15 mouse cellular contexts compared by ENCODE assay signal in genomic region chr5:72225576-72226298, GRCm38 (mm10). TPM values are rescaled to one million over a fixed set of nuclear protein-coding genes. Genes with fewer than 3 reads are reported as not detected.
DNase-seq lines count a peak whose midpoint lies in the region; ATAC-seq and TF ChIP-seq lines count a peak whose summit lies in the region.
"Had no signal": no experiment of that assay in that cellular context is flagged by ENCODE, and none has a peak within 500 bp of the region (broad histone marks: within the 10 kb centered on the region; RNA-seq: fewer than 3 reads in every experiment).

No protein-coding gene starts in this region.

- DNase-seq in heart, adult 11 months, result peak; percentile 82
- no peak for DNase-seq in heart, postnatal 10 days
- DNase-seq in spleen, adult 2 months (ENCODE audit: low read depth in 1 of 2, low spot score in 2 of 2), result no peak
- no peak for DNase-seq in spleen, postnatal 4 days (ENCODE audit: low spot score in 2 of 2)
- peak; percentile 16 for DNase-seq in liver
- DNase-seq in forebrain, embryonic 10.5 days (ENCODE audit: extremely low spot score, low spot score), result no peak
- DNase-seq: adrenal gland, postnatal 36 days; cerebellum, adult 11 months; embryo, embryonic 11 days; kidney, postnatal 25 days; layer of hippocampus, postnatal 36 days had no signal

- WGBS in spleen, adult 2 months, result 80% methylated on average over 13 of the region's 13 CpGs
- WGBS in forebrain, embryonic 10.5 days, result 81% methylated on average over 13 of the region's 13 CpGs
- 82% methylated on average over 13 of the region's 13 CpGs for WGBS in kidney, embryonic 14.5 days

- intact Hi-C loops in heart, postnatal 10 days (cut with DNase I), result no loop called here

- TF ChIP-seq CTCF in spleen, adult 2 months (IDR thresholded peaks at IDR 0.05; ENCODE audit: extremely low read depth, insufficient read depth, insufficient read length, insufficient replicate concordance), result no peak

- peak overlapping the region; percentile 45; the same call in 1 of the 2 replicates for H3K27ac ChIP-seq in spleen, adult 2 months (ENCODE audit: insufficient read depth, low read length)
- no peak overlapping the region for H3K27ac ChIP-seq in forebrain, embryonic 10.5 days
- no peak overlapping the region for H3K27ac ChIP-seq in kidney, embryonic 14.5 days (ENCODE audit: low read depth, low read length)
- H3K27ac ChIP-seq: hindbrain, embryonic 10.5 days; neural tube, embryonic 12.5 days had no signal

- H3K36me3 ChIP-seq in spleen, adult 2 months (ENCODE audit: control insufficient read depth, insufficient read depth, low read length), result peaks cover 9% of the 10 kb centered on the region
- H3K36me3 ChIP-seq in forebrain, embryonic 10.5 days (replicated peaks), result no peaks in the 10 kb centered on the region
- H3K36me3 ChIP-seq in kidney, embryonic 14.5 days (ENCODE audit: control insufficient read depth, insufficient read depth, low read length), result no peaks in the 10 kb centered on the region
- H3K36me3 ChIP-seq: hindbrain, embryonic 10.5 days; neural tube, embryonic 12.5 days had no signal

- no peak overlapping the region for H3K4me3 ChIP-seq in spleen, adult 2 months (ENCODE audit: extremely low read depth, insufficient read depth, insufficient read length)
- no peak overlapping the region for H3K4me3 ChIP-seq in forebrain, embryonic 10.5 days
- no peak overlapping the region for H3K4me3 ChIP-seq in kidney, embryonic 14.5 days (ENCODE audit: low read length)
- H3K4me3 ChIP-seq: hindbrain, embryonic 10.5 days; neural tube, embryonic 12.5 days had no signal

- no peak for TF ChIP-seq POLR2A in spleen, adult 2 months (IDR thresholded peaks at IDR 0.05; ENCODE audit: low read depth, low read length)

- H3K27me3 ChIP-seq in spleen, adult 2 months (ENCODE audit: control insufficient read depth, insufficient read depth, low read length), result no peaks in the 10 kb centered on the region
- H3K27me3 ChIP-seq in forebrain, embryonic 10.5 days (ENCODE audit: poor library complexity, severe bottlenecking), result no peaks in the 10 kb centered on the region
- no peaks in the 10 kb centered on the region for H3K27me3 ChIP-seq in kidney, embryonic 14.5 days (ENCODE audit: control insufficient read depth, insufficient read depth, low read length)
- H3K27me3 ChIP-seq: neural tube, embryonic 12.5 days had no signal

- no peak overlapping the region for H3K9ac ChIP-seq in kidney, embryonic 14.5 days (ENCODE audit: low read depth, low read length)
- H3K9ac ChIP-seq: neural tube, embryonic 12.5 days had no signal

- no peaks in the 10 kb centered on the region for H3K9me3 ChIP-seq in forebrain, embryonic 10.5 days
- H3K9me3 ChIP-seq in kidney, embryonic 14.5 days (ENCODE audit: control insufficient read depth, low read length), result no peaks in the 10 kb centered on the region
- H3K9me3 ChIP-seq: hindbrain, embryonic 10.5 days; neural tube, embryonic 12.5 days had no signal

- peaks cover 6% of the 10 kb centered on the region; the same call in 1 of the 2 replicates for H3K4me1 ChIP-seq in spleen, adult 2 months (ENCODE audit: control insufficient read depth, insufficient read depth, insufficient read length)
- H3K4me1 ChIP-seq in forebrain, embryonic 10.5 days, result peaks cover 17% of the 10 kb centered on the region
- no peaks in the 10 kb centered on the region for H3K4me1 ChIP-seq in kidney, embryonic 14.5 days (ENCODE audit: control insufficient read depth, insufficient read depth, low read length)
- H3K4me1 ChIP-seq: neural tube, embryonic 12.5 days had no signal

- ATAC-seq in megakaryocyte-erythroid progenitor cell, adult 5-6 weeks (replicated peaks; ENCODE audit: low FRiP score, low TSS enrichment, poor library complexity, severe bottlenecking), result peak; percentile 89
- no peak for ATAC-seq in kidney, embryonic 14.5 days (ENCODE audit: low FRiP score, low TSS enrichment)

- H3K4me2 ChIP-seq in kidney, embryonic 14.5 days (replicated peaks; ENCODE audit: low read depth, low read length), result no peak overlapping the region
- H3K4me2 ChIP-seq: neural tube, embryonic 12.5 days had no signal

RNA-seq across cellular contexts. Expression of gene Commd8, which starts 57.7 kb away (rescaled TPM):
- 10 to 100 TPM; 44.1 to 47.4 TPM for total RNA-seq in heart, postnatal 10 days (2021)
- polyA plus RNA-seq in spleen, adult 2 months (2012; rRNA removed), result 4.4 and 5.2 TPM in 2 replicates
- total RNA-seq in megakaryocyte-erythroid progenitor cell, adult 5-6 weeks (2014; fragmentation: Nextera tagmentation), result 50.1 and 76.8 TPM in 2 replicates
- total RNA-seq in megakaryocyte-erythroid progenitor cell, adult 5-6 weeks (2017), result 70.2 and 98.5 TPM in 2 replicates
- 153 and 161 TPM in 2 replicates for polyA plus RNA-seq in forebrain, embryonic 10.5 days (2016; fragmentation: Nextera tagmentation; extraction: Ambion mirVana)
- polyA plus RNA-seq in kidney, embryonic 14.5 days (2014; fragmentation: Nextera tagmentation; extraction: Ambion mirVana), result 155 and 177 TPM in 2 replicates

Comparison
In these comparisons a context has a peak if more than half of its experiments do, and no peak if none do; other contexts are left out.
1. DNase-seq: peak in heart, adult 11 months (single experiment) and liver (single experiment); none in heart, postnatal 10 days (0 of 2), spleen, adult 2 months (0 of 2), spleen, postnatal 4 days (0 of 2) and forebrain, embryonic 10.5 days (single experiment).
2. RNA of gene Commd8, which starts 57.7 kb away (polyA plus RNA-seq): 153 to 161 TPM in forebrain, embryonic 10.5 days and 155 to 177 TPM in kidney, embryonic 14.5 days; 4.4 to 5.2 TPM in spleen, adult 2 months; every median in the first group is over 10 times any median in the second.